9 mouse cellular contexts compared by ENCODE assay signal in the genomic region with DNA sequence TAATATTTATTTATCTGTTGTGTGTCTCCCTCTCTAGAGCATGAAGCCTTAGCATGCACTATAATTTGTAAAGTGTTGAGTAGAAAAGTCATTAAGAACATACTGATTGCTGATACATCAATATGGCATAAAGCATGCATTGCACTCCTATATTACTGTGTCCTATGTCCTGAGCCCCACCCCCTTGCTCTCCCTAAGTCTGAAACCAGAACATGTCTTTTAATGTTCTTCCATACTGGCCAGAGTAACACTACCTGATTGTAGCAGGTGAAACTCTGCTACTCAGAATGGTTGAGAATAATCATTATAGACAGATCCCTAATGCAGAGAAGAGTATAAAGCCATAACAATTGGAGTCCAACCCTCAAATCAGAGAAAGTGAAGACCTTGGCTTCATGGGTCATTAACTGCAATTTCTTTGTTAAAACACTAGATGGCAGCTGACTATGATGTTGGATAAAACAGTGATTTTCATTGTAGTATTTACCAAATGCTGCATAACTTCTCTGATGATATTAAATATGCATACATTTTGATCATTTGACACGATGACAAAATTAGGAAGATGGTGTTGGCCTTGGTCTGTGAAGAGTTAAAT. TPM values are rescaled to one million over a fixed set of nuclear protein-coding genes. Genes with fewer than 3 reads are reported as not detected.
DNase-seq lines count a peak whose midpoint lies in the region; ATAC-seq and TF ChIP-seq lines count a peak whose summit lies in the region.
"Had no signal": no experiment of that assay in that cellular context is flagged by ENCODE, and none has a peak within 500 bp of the region (broad histone marks: within the 10 kb centered on the region; RNA-seq: fewer than 3 reads in every experiment).

No protein-coding gene starts in this region.

- TF ChIP-seq CTCF in liver, adult 2 months (IDR thresholded peaks at IDR 0.05; ENCODE audit: low read depth, low read length), result peak; percentile 54

- no peak overlapping the region for H3K4me3 ChIP-seq in liver, adult 2 months (ENCODE audit: insufficient read depth, low read depth, low read length)
- H3K4me3 ChIP-seq: lung, embryonic 15.5 days had no signal

- H3K27ac ChIP-seq in liver, adult 2 months (replicated peaks; ENCODE audit: insufficient read depth, low read depth, low read length), result no peak overlapping the region
- H3K27ac ChIP-seq: lung, embryonic 15.5 days had no signal

- no peaks in the 10 kb centered on the region for H3K4me1 ChIP-seq in liver, adult 2 months (ENCODE audit: control insufficient read depth, insufficient read depth, low read length)
- H3K4me1 ChIP-seq: lung, embryonic 15.5 days had no signal

- H3K36me3 ChIP-seq in liver, adult 2 months (ENCODE audit: control insufficient read depth, insufficient read depth, low read length), result no peaks in the 10 kb centered on the region
- H3K36me3 ChIP-seq: lung, embryonic 15.5 days had no signal

- H3K9ac ChIP-seq in liver, adult 2 months (ENCODE audit: low read depth, low read length), result no peak overlapping the region
- H3K9ac ChIP-seq: lung, embryonic 15.5 days had no signal

- no peaks in the 10 kb centered on the region for H3K79me2 ChIP-seq in liver, adult 2 months (ENCODE audit: control insufficient read depth, insufficient read depth, low read length)

- TF ChIP-seq POLR2A in liver, adult 2 months (IDR thresholded peaks at IDR 0.05; ENCODE audit: extremely low read depth, insufficient read depth, low read length), result no peak

- WGBS in liver, adult 2 months, result 2% methylated on average over 1 of the region's 1 CpGs

- DNase-seq in cerebellum, adult 9-10 months, result peak; percentile 5
- DNase-seq in cerebellum, adult 8-10 months, result no peak
- DNase-seq in liver, adult 2 months (ENCODE audit: extremely low read depth, low read depth, low spot score), result peak; percentile 29
- DNase-seq in liver, result no peak
- DNase-seq in embryo, embryonic 10 days (ENCODE audit: low spot score), result peak; percentile 28
- DNase-seq in cerebellum, adult 11 months, result no peak
- DNase-seq in kidney, adult 11 months, result no peak

- H3K27me3 ChIP-seq in liver, adult 2 months (ENCODE audit: control insufficient read depth, insufficient read depth, low read length), result no peaks in the 10 kb centered on the region
- H3K27me3 ChIP-seq: lung, embryonic 15.5 days had no signal

- 0 out of 2 replicates have a peak, but pooled peaks have one; percentile 26 for ATAC-seq in neutrophil, adult 5-6 weeks (ENCODE audit: extremely low read depth, insufficient number of reproducible peaks, low FRiP score, poor library complexity, severe bottlenecking)

RNA-seq across cellular contexts. Expression of gene Cast, which starts 52.9 kb away (rescaled TPM):
- total RNA-seq in liver, adult 2 months (2014; rRNA removed), result 27.7 and 42.3 TPM in 2 replicates
- polyA plus RNA-seq in liver, adult 2 months (2012; rRNA removed), result 2.8 and 4.2 TPM in 2 replicates
- 221 and 223 TPM in 2 replicates for total RNA-seq in neutrophil, adult 5-6 weeks (2017)

Comparison
In these comparisons a context has a peak if more than half of its experiments do, and no peak if none do; other contexts are left out.
1. DNase-seq: peak in cerebellum, adult 9-10 months (single experiment), liver, adult 2 months (single experiment) and embryo, embryonic 10 days (single experiment); none in cerebellum, adult 8-10 months (single experiment), liver (single experiment), cerebellum, adult 11 months (single experiment) and kidney, adult 11 months (single experiment).